Mouse (Mus musculus) lung, embryonic 14.5 days (tissue): ENCODE results near the gene Traf2. TPM values are rescaled to one million over a fixed set of nuclear protein-coding genes. Genes with fewer than 3 reads are reported as not detected.

Experiments
- ATAC-seq: fragments of 200-750 bp; cut with Nextera tagmentation; 2 replicates; pipeline ENCODE4 v1.8.0; 2017; ENCODE audit warnings: mild to moderate bottlenecking, moderate TSS enrichment, moderate library complexity; ENCODE audit not compliant: insufficient read depth
- DNase-seq: peaks from one replicate; pipeline ENCODE4 v3.0.0-alpha.2; 2015
- H3K27ac ChIP-seq: fragments of 300-500 bp; sonication (generic); 2 replicates; pipeline ENCODE4 v1.5.1; 2014; ENCODE audit warnings: low read depth, mild to moderate bottlenecking, moderate library complexity
- H3K27me3 ChIP-seq: fragments of 300-500 bp; sonication (generic); 2 replicates; pipeline ENCODE4 v1.6.1; 2014; ENCODE audit warnings: low read length, control low read depth; ENCODE audit not compliant: insufficient read depth
- H3K36me3 ChIP-seq: fragments of 300-500 bp; sonication (generic); 2 replicates; pipeline ENCODE4 v1.6.1; 2014; ENCODE audit warnings: control low read depth; ENCODE audit not compliant: insufficient read depth
- H3K4me1 ChIP-seq: fragments of 300-500 bp; sonication (generic); 2 replicates; pipeline ENCODE4 v1.6.1; 2014; ENCODE audit warnings: antibody characterized with exemption, control low read depth; ENCODE audit not compliant: insufficient read depth
- H3K4me2 ChIP-seq: fragments of 300-500 bp; sonication (generic); 2 replicates; pipeline ENCODE4 v1.6.1; 2014; ENCODE audit warnings: mild to moderate bottlenecking
- H3K4me3 ChIP-seq: fragments of 300-500 bp; sonication (generic); 2 replicates; pipeline ENCODE4 v1.5.1; 2014; ENCODE audit warnings: low read depth, low read length
- H3K9ac ChIP-seq: fragments of 300-500 bp; sonication (generic); 2 replicates; pipeline ENCODE4 v1.6.1; 2014
- H3K9me3 ChIP-seq: fragments of 300-500 bp; sonication (generic); 2 replicates; pipeline ENCODE4 v1.6.1; 2016; ENCODE audit warnings: low read depth, low read length, control low read depth
- CTCF ChIP-seq: IDR thresholded peaks from 2 replicates; pipeline ENCODE4 v1.5.1; 2016; ENCODE audit warnings: antibody characterized with exemption, low read depth
- WGBS: fragments of 180-500 bp; shearing (Covaris S2); extraction: QIAGEN DNeasy Blood & Tissue Kit; methylation state at CpG from one replicate; pipeline ENCODE4 v1.1.7; 2014; 5-methylcytosine and 5-hydroxymethylcytosine counted together
- polyA plus RNA-seq: library from polyadenylated mRNA; unstranded; fragments of >200 nt; fragmentation: Nextera tagmentation; extraction: Ambion mirVana; gene quantifications from 2 replicates; pipeline ENCODE4 v1.2.1, GENCODE M21; 2014

Gene Traf2
- polyA plus RNA-seq, 1 experiment from 2014 or later, result 35.3 TPM

- H3K9ac ChIP-seq, result no peak overlapping the region
- no peaks in the 10 kb centered on the region for H3K4me1 ChIP-seq
- WGBS, result 81% methylated on average over 6 of the region's 6 CpGs
- no peak overlapping the region for H3K4me2 ChIP-seq
- H3K4me3 ChIP-seq, result no peak overlapping the region
- TF ChIP-seq CTCF, result peak; percentile 55
- H3K27me3 ChIP-seq, result no peaks in the 10 kb centered on the region
- ATAC-seq, result no peak
- DNase-seq, result no peak
- peaks cover 94% of the 10 kb centered on the region for H3K36me3 ChIP-seq
- H3K27ac ChIP-seq, result no peak overlapping the region
- H3K9me3 ChIP-seq, result no peaks in the 10 kb centered on the region
Measured at GRCm38 (mm10) chr2:25566558-25566957, 19.8 kb upstream of the Traf2 start.

- ATAC-seq, result no peak
- TF ChIP-seq CTCF, result no peak
- H3K4me1 ChIP-seq, result no peaks in the 10 kb centered on the region
- no peak overlapping the region for H3K9ac ChIP-seq
- peaks cover 96% of the 10 kb centered on the region for H3K36me3 ChIP-seq
- no peaks in the 10 kb centered on the region for H3K27me3 ChIP-seq
- WGBS, result 89% methylated on average over 8 of the region's 8 CpGs
- H3K27ac ChIP-seq, result no peak overlapping the region
- DNase-seq, result no peak
- no peak overlapping the region for H3K4me3 ChIP-seq
- H3K4me2 ChIP-seq, result no peak overlapping the region
- H3K9me3 ChIP-seq, result no peaks in the 10 kb centered on the region
Measured at GRCm38 (mm10) chr2:25565741-25566140, 19.0 kb upstream of the Traf2 start.

GRCm38 (mm10) chr2:25561946-25562345, 15.2 kb upstream of the Traf2 start:
- peaks cover 70% of the 10 kb centered on the region for H3K36me3 ChIP-seq
- ATAC-seq (no peak), DNase-seq (no peak)
- no peak overlapping the region for H3K4me3 ChIP-seq
- 68% methylated on average over 9 of the region's 9 CpGs for WGBS
- H3K9me3 ChIP-seq, result no peaks in the 10 kb centered on the region
- TF ChIP-seq CTCF, result no peak
- H3K27ac ChIP-seq, result no peak overlapping the region
- peaks cover 11% of the 10 kb centered on the region for H3K4me1 ChIP-seq
- no peaks in the 10 kb centered on the region for H3K27me3 ChIP-seq
- H3K4me2 ChIP-seq, result no peak overlapping the region
- H3K9ac ChIP-seq, result no peak overlapping the region

GRCm38 (mm10) chr2:25560551-25560950, 13.8 kb upstream of the Traf2 start:
- Histone ChIP-seq H3K36me3 (peaks cover 58% of the 10 kb centered on the region), H3K4me2 (no peak overlapping the region), H3K27ac (no peak overlapping the region), H3K9me3 (no peaks in the 10 kb centered on the region), H3K9ac (no peak overlapping the region), H3K4me3 (no peak overlapping the region), H3K27me3 (no peaks in the 10 kb centered on the region), H3K4me1 (peaks cover 11% of the 10 kb centered on the region)
- DNase-seq, result no peak
- TF ChIP-seq CTCF, result no peak
- 81% methylated on average over 8 of the region's 8 CpGs for WGBS
- no peak for ATAC-seq

GRCm38 (mm10) chr2:25558774-25559173, 12.0 kb upstream of the Traf2 start:
- Histone ChIP-seq H3K27ac (no peak overlapping the region), H3K4me1 (peaks cover 11% of the 10 kb centered on the region), H3K36me3 (peaks cover 41% of the 10 kb centered on the region), H3K4me3 (peak overlapping the region; percentile 93), H3K27me3 (no peaks in the 10 kb centered on the region), H3K4me2 (peak overlapping the region; percentile 93), H3K9ac (peak overlapping the region; percentile 84), H3K9me3 (no peaks in the 10 kb centered on the region)
- WGBS, result 70% methylated on average over 6 of the region's 6 CpGs
- ATAC-seq (no peak), DNase-seq (no peak)
- TF ChIP-seq CTCF, result no peak

GRCm38 (mm10) chr2:25557964-25558360, 11.2 kb upstream of the Traf2 start:
- Histone ChIP-seq H3K27me3 (no peaks in the 10 kb centered on the region), H3K9me3 (no peaks in the 10 kb centered on the region), H3K27ac (no peak overlapping the region), H3K4me1 (peaks cover 11% of the 10 kb centered on the region), H3K9ac (peak overlapping the region; percentile 84), H3K4me2 (peak overlapping the region; percentile 93), H3K4me3 (peak overlapping the region; percentile 93), H3K36me3 (peaks cover 33% of the 10 kb centered on the region)
- no peak for TF ChIP-seq CTCF
- WGBS, result under 1% methylated on average over 24 of the region's 24 CpGs
- ATAC-seq (peak; percentile 33), DNase-seq (no peak)

- peak within 1 kb of the TSS; percentile 84 for H3K9ac ChIP-seq
Measured at GRCm38 (mm10) chr2:25557221-25557963, 10.7 kb upstream of the Traf2 start, which contains the start of gene Edf1. Gene Edf1, plus strand, starts transcription at chr2:25557847.

More at GRCm38 (mm10) chr2:25557221-25557963, 10.7 kb upstream of the Traf2 start, which contains the start of gene Edf1:
- Histone ChIP-seq H3K4me1 (peaks cover 11% of the 10 kb centered on the region), H3K9me3 (no peaks in the 10 kb centered on the region), H3K36me3 (peaks cover 27% of the 10 kb centered on the region), H3K27me3 (no peaks in the 10 kb centered on the region), H3K4me3 (peak within 1 kb of the TSS; percentile 93), H3K4me2 (peak within 1 kb of the TSS; percentile 93), H3K27ac (peak within 1 kb of the TSS; percentile 69)
- WGBS, result under 1% methylated on average over 61 of the region's 61 CpGs
- peak; percentile 98 for ATAC-seq
- peak; percentile 97 for DNase-seq
- no peak for TF ChIP-seq CTCF
